Mouse (Mus musculus) midbrain, embryonic 14.5 days (tissue): ENCODE results near the gene Nhp2. TPM values are rescaled to one million over a fixed set of nuclear protein-coding genes. Genes with fewer than 3 reads are reported as not detected.
"Not testable (repeated sequence)": the region's sequence is repeated elsewhere in the genome, so short reads cannot be mapped to it uniquely, and the experiment has no call there.

Experiments used
- ATAC-seq: fragments of 200-750 bp; cut with Nextera tagmentation; 2 replicates; pipeline ENCODE4 v1.8.0; 2017; ENCODE audit warnings: moderate number of reproducible peaks, moderate library complexity; ENCODE audit not compliant: low FRiP score, low TSS enrichment
- DNase-seq: peaks from one replicate; pipeline ENCODE4 v3.0.0-alpha.2; 2015
- H3K27ac ChIP-seq: fragments of 300-500 bp; sonication (generic); replicated peaks from 2 replicates; pipeline ENCODE4 v1.5.1; 2014; ENCODE audit warnings: mild to moderate bottlenecking, low read depth, low read length, moderate library complexity
- H3K27me3 ChIP-seq: fragments of 300-500 bp; sonication (generic); 2 replicates; pipeline ENCODE4 v1.6.1; 2014; ENCODE audit warnings: low read length, control low read depth, mixed read lengths; ENCODE audit not compliant: control insufficient read depth, insufficient read depth
- H3K36me3 ChIP-seq: fragments of 300-500 bp; sonication (generic); 2 replicates; pipeline ENCODE4 v1.6.1; 2014; ENCODE audit warnings: low read length, control low read depth; ENCODE audit not compliant: control insufficient read depth, insufficient read depth
- H3K4me1 ChIP-seq: fragments of 300-500 bp; sonication (generic); 2 replicates; pipeline ENCODE4 v1.6.1; 2014; ENCODE audit warnings: mild to moderate bottlenecking, antibody characterized with exemption, low read length, control low read depth; ENCODE audit not compliant: control insufficient read depth, insufficient read depth
- H3K4me2 ChIP-seq: fragments of 300-500 bp; sonication (generic); 2 replicates; pipeline ENCODE4 v1.6.1; 2014; ENCODE audit warnings: mild to moderate bottlenecking, low read length, moderate library complexity
- H3K4me3 ChIP-seq: fragments of 300-500 bp; sonication (generic); replicated peaks from 2 replicates; pipeline ENCODE4 v1.5.1; 2014; ENCODE audit warnings: low read depth, low read length
- H3K9ac ChIP-seq: fragments of 300-500 bp; sonication (generic); replicated peaks from 2 replicates; pipeline ENCODE4 v1.6.1; 2014; ENCODE audit warnings: mild to moderate bottlenecking, low read length, moderate library complexity
- H3K9me3 ChIP-seq: fragments of 300-500 bp; sonication (generic); 2 replicates; pipeline ENCODE4 v1.6.1; 2016; ENCODE audit warnings: low read length, control low read depth, mixed read lengths; ENCODE audit not compliant: control insufficient read depth
- WGBS: fragments of 180-500 bp; shearing (Covaris S2); extraction: QIAGEN DNeasy Blood & Tissue Kit; methylation state at CpG from one replicate; pipeline ENCODE4 v1.1.7; 2014; 5-methylcytosine and 5-hydroxymethylcytosine counted together
- polyA plus RNA-seq: library from polyadenylated mRNA; unstranded; fragments of >200 nt; fragmentation: Nextera tagmentation; extraction: Ambion mirVana; gene quantifications from 2 replicates; pipeline ENCODE4 v1.2.1, GENCODE M21; 2014

The Nhp2 gene
- polyA plus RNA-seq, 1 experiment from 2014 or later: 107 TPM

- 87% methylated on average over 5 of the region's 5 CpGs for WGBS
- ATAC-seq (no peak), DNase-seq (no peak)
- no peak overlapping the region for H3K9ac ChIP-seq
- no peaks in the 10 kb centered on the region for H3K9me3 ChIP-seq
- no peak overlapping the region for H3K4me2 ChIP-seq
- H3K4me1 ChIP-seq: peaks cover 5% of the 10 kb centered on the region
- no peaks in the 10 kb centered on the region for H3K27me3 ChIP-seq
- no peak overlapping the region for H3K4me3 ChIP-seq
- no peak overlapping the region for H3K27ac ChIP-seq
- peaks cover 85% of the 10 kb centered on the region for H3K36me3 ChIP-seq
Measured at GRCm38 (mm10) chr11:51625187-51625820, 5.8 kb downstream of the Nhp2 start.

GRCm38 (mm10) chr11:51627425-51627824 lies 7.9 kb downstream of the Nhp2 start:
- H3K27me3 ChIP-seq: no peaks in the 10 kb centered on the region
- H3K27ac ChIP-seq: no peak overlapping the region
- no peaks in the 10 kb centered on the region for H3K4me1 ChIP-seq
- no peak overlapping the region for H3K4me3 ChIP-seq
- no peaks in the 10 kb centered on the region for H3K9me3 ChIP-seq
- peaks cover 71% of the 10 kb centered on the region for H3K36me3 ChIP-seq
- no peak overlapping the region for H3K4me2 ChIP-seq
- ATAC-seq (no peak), DNase-seq (no peak)
- 94% methylated on average over 9 of the region's 9 CpGs for WGBS
- H3K9ac ChIP-seq: no peak overlapping the region

GRCm38 (mm10) chr11:51627907-51628306 lies 8.4 kb downstream of the Nhp2 start:
- Histone ChIP-seq H3K9me3 (no peaks in the 10 kb centered on the region), H3K4me2 (no peak overlapping the region), H3K27me3 (no peaks in the 10 kb centered on the region), H3K4me1 (no peaks in the 10 kb centered on the region), H3K4me3 (no peak overlapping the region), H3K27ac (no peak overlapping the region), H3K9ac (no peak overlapping the region), H3K36me3 (peaks cover 67% of the 10 kb centered on the region)
- DNase-seq (no peak), ATAC-seq (no peak)
- WGBS: 93% methylated on average over 8 of the region's 8 CpGs

- H3K4me3 ChIP-seq: no peak overlapping the region
- no peak overlapping the region for H3K27ac ChIP-seq
- H3K4me2 ChIP-seq: no peak overlapping the region
- ATAC-seq (no peak), DNase-seq (no peak)
- H3K9ac ChIP-seq: no peak overlapping the region
- H3K4me1 ChIP-seq: peaks cover 3% of the 10 kb centered on the region
- H3K27me3 ChIP-seq: no peaks in the 10 kb centered on the region
- H3K36me3 ChIP-seq: peaks cover 48% of the 10 kb centered on the region
- whole genome bisulfite sequencing: 89% methylated on average over 15 of the region's 15 CpGs
- no peaks in the 10 kb centered on the region for H3K9me3 ChIP-seq
Measured at GRCm38 (mm10) chr11:51629651-51630314, 10.2 kb downstream of the Nhp2 start.

- Histone ChIP-seq H3K4me1 (peaks cover 12% of the 10 kb centered on the region), H3K27me3 (no peaks in the 10 kb centered on the region), H3K4me2 (no peak overlapping the region), H3K36me3 (peaks cover 24% of the 10 kb centered on the region), H3K9ac (no peak overlapping the region), H3K4me3 (no peak overlapping the region), H3K9me3 (no peaks in the 10 kb centered on the region), H3K27ac (no peak overlapping the region)
- DNase-seq (no peak), ATAC-seq (no peak)
- WGBS: 93% methylated on average over 6 of the region's 6 CpGs
Measured at GRCm38 (mm10) chr11:51632130-51632753, 12.7 kb downstream of the Nhp2 start.

- H3K9me3 ChIP-seq, DNase-seq, H3K27ac ChIP-seq, H3K4me2 ChIP-seq, H3K9ac ChIP-seq, ATAC-seq, H3K27me3 ChIP-seq, H3K4me3 ChIP-seq: not testable (repeated sequence)
- H3K4me1 ChIP-seq: peaks cover 12% of the 10 kb centered on the region
- peaks cover 15% of the 10 kb centered on the region for H3K36me3 ChIP-seq
- 97% methylated on average over 7 of the region's 7 CpGs for WGBS
Measured at GRCm38 (mm10) chr11:51633200-51633599, 13.7 kb downstream of the Nhp2 start.

GRCm38 (mm10) chr11:51633721-51634120 lies 14.2 kb downstream of the Nhp2 start:
- H3K27ac ChIP-seq: no peak overlapping the region
- H3K27me3 ChIP-seq: peaks cover 3% of the 10 kb centered on the region; the same call in 1 of the 2 replicates
- WGBS: 89% methylated on average over 3 of the region's 3 CpGs
- H3K9ac ChIP-seq: no peak overlapping the region
- H3K4me1 ChIP-seq: peaks cover 12% of the 10 kb centered on the region
- H3K4me3 ChIP-seq: no peak overlapping the region
- no peaks in the 10 kb centered on the region for H3K9me3 ChIP-seq
- ATAC-seq: no peak
- DNase-seq: no peak
- no peak overlapping the region for H3K4me2 ChIP-seq
- H3K36me3 ChIP-seq: peaks cover 12% of the 10 kb centered on the region

GRCm38 (mm10) chr11:51635127-51635524 lies 15.6 kb downstream of the Nhp2 start:
- H3K27me3 ChIP-seq: peaks cover 3% of the 10 kb centered on the region; the same call in 1 of the 2 replicates
- H3K4me2 ChIP-seq: peak overlapping the region; percentile 86
- H3K9me3 ChIP-seq: no peaks in the 10 kb centered on the region
- peaks cover 12% of the 10 kb centered on the region for H3K4me1 ChIP-seq
- H3K9ac ChIP-seq: peak overlapping the region; percentile 69
- peak overlapping the region; percentile 80 for H3K27ac ChIP-seq
- DNase-seq (no peak), ATAC-seq (no peak)
- 20% methylated on average over 6 of the region's 6 CpGs for WGBS
- H3K4me3 ChIP-seq: peak overlapping the region; percentile 74
- no peaks in the 10 kb centered on the region for H3K36me3 ChIP-seq
